Mouse (Mus musculus): ENCODE measurements around the gene Tmem88.
A peak's percentile ranks its signal among the peaks of the same experiment; 100 is the strongest.

DNA sequence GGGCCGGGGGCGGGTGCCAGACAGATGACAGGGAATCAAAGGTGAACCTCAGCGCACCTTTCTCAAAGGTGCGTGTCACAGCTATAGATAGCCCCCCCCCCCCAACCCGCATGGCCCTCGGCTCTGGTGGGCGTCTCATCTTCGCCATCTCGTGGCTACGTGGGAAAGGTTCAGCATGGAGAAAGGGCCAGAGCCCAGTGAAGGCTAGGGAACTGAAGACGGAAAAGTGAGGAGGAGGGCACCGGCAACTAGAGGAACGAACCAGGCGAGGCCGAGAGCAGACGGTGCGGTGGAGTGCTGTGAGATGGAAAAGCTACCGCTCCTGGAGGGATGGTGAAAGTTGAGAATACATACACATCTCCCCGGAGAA, 21.4 kb upstream of the Tmem88 start:
- TF ChIP-seq CTCF (IDR thresholded peaks at IDR 0.05; ENCODE audit: low read depth): peak; percentile 68
- no peak for TF ChIP-seq EP300 (IDR thresholded peaks at IDR 0.05; ENCODE audit: low read depth)
